Mouse (Mus musculus) spleen, adult 2 months (tissue): Measurements from ENCODE around the gene Naaa.

Experiments used
- CTCF ChIP-seq: fragments of 200-500 bp; IDR thresholded peaks from 2 replicates; pipeline ENCODE4 v1.5.1; 2011; ENCODE audit warnings: mild to moderate bottlenecking, inconsistent platforms; ENCODE audit not compliant: insufficient read depth, insufficient read length, insufficient replicate concordance; ENCODE audit errors: extremely low read depth
- POLR2A ChIP-seq: fragments of 200-500 bp; IDR thresholded peaks from 2 replicates; pipeline ENCODE4 v1.6.1; 2011; ENCODE audit warnings: low read depth, low read length, inconsistent platforms

- TF ChIP-seq POLR2A = no peak
- no peak for TF ChIP-seq CTCF
These were observed 48.5 kb downstream of the Naaa start for GRCm38 (mm10) chr5:92229514-92229913.
